Mouse (Mus musculus) ES-E14 (cell line): ENCODE results near the gene Npcd. TPM values are rescaled to one million over a fixed set of nuclear protein-coding genes. Genes with fewer than 3 reads are reported as not detected.

Experiments used
- DNase-seq: peaks from one replicate; pipeline ENCODE4 v3.0.0-alpha.2; 2013; ENCODE audit warnings: low read depth, low spot score
- H3K27ac ChIP-seq: 2 replicates; pipeline ENCODE4 v1.5.1; 2012; ENCODE audit warnings: low read depth, mild to moderate bottlenecking, low read length, moderate library complexity, mixed read lengths; ENCODE audit not compliant: poor library complexity, insufficient read depth, severe bottlenecking
- H3K36me3 ChIP-seq: 2 replicates; pipeline ENCODE4 v1.6.1; 2012; ENCODE audit warnings: mild to moderate bottlenecking, low read length, moderate library complexity, mixed read lengths; ENCODE audit not compliant: control insufficient read depth, poor library complexity, insufficient read depth, severe bottlenecking
- H3K4me1 ChIP-seq, 2 experiments: fragments of 150-350 bp in 1 of 2; sonication (generic) in 1 of 2; 2 replicates each; pipeline ENCODE4 v1.6.1; 2012; ENCODE audit warnings: low read length in 2 of 2, mild to moderate bottlenecking in 1 of 2, mixed read lengths in 1 of 2; ENCODE audit not compliant: control insufficient read depth in 2 of 2, insufficient read depth in 2 of 2, poor library complexity in 1 of 2
- H3K4me3 ChIP-seq, 2 experiments: fragments of 150-350 bp in 1 of 2; sonication (generic) in 1 of 2; 2 replicates each; pipeline ENCODE4 v1.5.1; 2012; ENCODE audit warnings: low read length in 2 of 2, low read depth in 1 of 2, mild to moderate bottlenecking in 1 of 2, mixed read lengths in 1 of 2; ENCODE audit not compliant: insufficient read depth in 1 of 2, poor library complexity in 1 of 2, severe bottlenecking in 1 of 2
- H3K9ac ChIP-seq: 2 replicates; pipeline ENCODE4 v1.6.1; 2012; ENCODE audit warnings: low read depth, mild to moderate bottlenecking, low read length, mixed read lengths; ENCODE audit not compliant: poor library complexity, insufficient read depth, severe bottlenecking
- H3K9me3 ChIP-seq: fragments of 150-350 bp; sonication (generic); 2 replicates; pipeline ENCODE4 v1.6.1; 2012; ENCODE audit warnings: low read depth, mild to moderate bottlenecking, low read length; ENCODE audit not compliant: control insufficient read depth, insufficient read depth
- CHD2 ChIP-seq: IDR thresholded peaks from 2 replicates; pipeline ENCODE4 v1.6.1; 2014; ENCODE audit warnings: mild to moderate bottlenecking, low read depth, low read length, inconsistent platforms
- HCFC1 ChIP-seq: IDR thresholded peaks from 2 replicates; pipeline ENCODE4 v1.6.1; 2012; ENCODE audit warnings: low read length, inconsistent platforms, borderline replicate concordance; ENCODE audit not compliant: insufficient read depth
- MAFK ChIP-seq: IDR thresholded peaks from 2 replicates; pipeline ENCODE4 v1.6.1; 2014; ENCODE audit warnings: mild to moderate bottlenecking, low read depth, low read length, inconsistent platforms; ENCODE audit not compliant: insufficient read depth
- ZC3H11A ChIP-seq: IDR thresholded peaks from 2 replicates; pipeline ENCODE4 v1.6.1; 2012; ENCODE audit warnings: low read depth, mild to moderate bottlenecking, inconsistent platforms, low read length, borderline replicate concordance
- ZNF384 ChIP-seq: IDR thresholded peaks from 2 replicates; pipeline ENCODE4 v1.6.1; 2012; ENCODE audit warnings: low read depth, low read length, inconsistent platforms
- in situ Hi-C, 2 experiments: fragments of 600-800 bp; cut with MboI; formaldehyde crosslinking; loops; one replicate each; pipeline ENCODE4 v1.15.1; 2025; ENCODE audit warnings: low sequenced_read_pairs in 2 of 2, inconsistent platforms in 1 of 2; ENCODE audit not compliant: unreplicated experiment in 2 of 2
- total RNA-seq: library from RNA; depleted of rRNA; stranded (reverse); fragments of 300-350 nt; gene quantifications from 2 replicates; pipeline ENCODE4 v1.2.3, GENCODE M21; 2012

Npcd gene
- total RNA-seq, 1 experiment = 3.4 TPM

GRCm38 (mm10) chr15:79832064-79832900 lies 1.8 kb downstream of the Npcd start:
- Histone ChIP-seq H3K36me3 (peaks cover 37% of the 10 kb centered on the region), H3K4me1 (peaks cover 0 to 15% of the 10 kb centered on the region in 2 experiments; a peak in 1 of 4 replicates), H3K9ac (no peak overlapping the region; the same call in 1 of the 2 replicates), H3K27ac (no peak overlapping the region), H3K4me3 (peak overlapping the region; percentile 97 to 98), H3K9me3 (no peaks in the 10 kb centered on the region)
- in situ Hi-C loops = no loop called here
- TF ChIP-seq ZNF384 = 0 out of 2 replicates have a peak, but pooled peaks have one; percentile 5
- TF ChIP-seq HCFC1 = no peak
- TF ChIP-seq ZC3H11A = no peak
- TF ChIP-seq MAFK = no peak
- TF ChIP-seq CHD2 = no peak
- no peak for DNase-seq

- in situ Hi-C loops = no loop called here
- Histone ChIP-seq H3K4me1 (peaks cover 0 to 24% of the 10 kb centered on the region in 2 experiments; a peak in 1 of 4 replicates), H3K36me3 (peaks cover 47% of the 10 kb centered on the region)
Observed at GRCm38 (mm10) chr15:79830388-79830787, 3.6 kb downstream of the Npcd start.

GRCm38 (mm10) chr15:79829431-79829830 lies 4.6 kb downstream of the Npcd start:
- no peak overlapping the region for H3K27ac ChIP-seq
- in situ Hi-C loops = no loop called here
- H3K36me3 ChIP-seq = peaks cover 47% of the 10 kb centered on the region
- H3K9ac ChIP-seq = no peak overlapping the region
- H3K4me3 ChIP-seq = no peak overlapping the region
- DNase-seq = no peak
- peaks cover 0 to 26% of the 10 kb centered on the region in 2 experiments; a peak in 1 of 4 replicates for H3K4me1 ChIP-seq
- TF ChIP-seq ZC3H11A (no peak), HCFC1 (no peak), MAFK (peak; percentile 46; the same call in 1 of the 2 replicates)
- H3K9me3 ChIP-seq = no peaks in the 10 kb centered on the region

More at GRCm38 (mm10) chr15:79830388-79830787, 3.6 kb downstream of the Npcd start:
- Histone ChIP-seq H3K9ac (no peak overlapping the region), H3K27ac (no peak overlapping the region), H3K9me3 (no peaks in the 10 kb centered on the region), H3K4me3 (no peak overlapping the region)
- DNase-seq = no peak
- TF ChIP-seq CHD2 (no peak), ZC3H11A (0 out of 2 replicates have a peak, but pooled peaks have one; percentile 17)

- in situ Hi-C loops = no loop called here
- no peak for TF ChIP-seq MAFK
- no peak for TF ChIP-seq HCFC1
- TF ChIP-seq ZNF384 = no peak
- TF ChIP-seq CHD2 = no peak
- no peak for TF ChIP-seq ZC3H11A
Observed at GRCm38 (mm10) chr15:79828366-79829035, 5.5 kb downstream of the Npcd start.

More at GRCm38 (mm10) chr15:79828366-79829035, 5.5 kb downstream of the Npcd start:
- Histone ChIP-seq H3K36me3 (peaks cover 47% of the 10 kb centered on the region), H3K9me3 (no peaks in the 10 kb centered on the region), H3K4me3 (peak overlapping the region; percentile 31 to 44; a peak in 3 of 4 replicates), H3K4me1 (peaks cover 0 to 29% of the 10 kb centered on the region in 2 experiments; a peak in 1 of 4 replicates), H3K27ac (no peak overlapping the region), H3K9ac (peak overlapping the region; percentile 15; the same call in 1 of the 2 replicates)
- DNase-seq = no peak
